In the genomic region with DNA sequence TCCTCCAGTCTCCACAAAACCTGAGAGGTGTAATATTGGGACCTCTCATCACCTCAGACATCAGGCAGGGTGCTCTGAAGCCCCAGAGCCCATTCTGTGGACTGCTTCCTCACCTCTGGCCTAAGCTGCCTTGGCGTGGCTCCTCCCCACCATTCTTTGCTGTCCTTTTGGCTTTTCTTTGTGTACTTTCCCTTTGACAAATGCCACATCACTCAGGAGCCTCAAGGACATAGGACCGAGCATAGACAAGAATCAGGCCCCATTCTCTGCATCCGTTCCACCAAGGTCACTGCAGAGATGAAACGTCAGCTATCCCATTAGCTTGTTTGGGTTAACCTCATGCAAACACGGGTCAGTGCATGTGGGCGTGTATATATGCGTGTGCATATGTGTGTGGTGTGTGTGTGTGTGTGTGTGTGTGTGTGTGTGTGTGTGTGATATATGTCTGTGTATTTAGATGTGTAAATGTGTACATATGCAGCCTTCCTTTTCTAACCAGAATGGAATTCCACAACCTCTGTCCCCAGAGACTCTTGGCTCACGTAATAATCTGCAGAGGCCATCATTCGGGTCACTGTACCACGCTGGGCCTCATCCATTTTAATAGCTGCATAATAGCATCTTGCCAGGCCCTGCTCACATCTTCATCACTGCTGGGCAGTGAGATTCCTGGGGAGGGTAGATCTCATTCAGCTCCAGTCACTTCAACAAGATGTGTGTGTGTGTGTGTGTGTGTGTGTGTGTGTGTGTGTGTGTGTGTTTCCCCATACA, we compare ENCODE assay signal across 27 mouse cellular contexts.
DNase-seq lines count a peak whose midpoint lies in the region; ATAC-seq and TF ChIP-seq lines count a peak whose summit lies in the region.
"Had no signal": no experiment of that assay in that cellular context is flagged by ENCODE, and none has a peak within 500 bp of the region (broad histone marks: within the 10 kb centered on the region; RNA-seq: fewer than 3 reads in every experiment).

No protein-coding gene starts in this region.

- H3K4me3 ChIP-seq in forebrain, embryonic 12.5 days (replicated peaks): no peak overlapping the region
- no peak overlapping the region for H3K4me3 ChIP-seq in forebrain, postnatal 0 days (ENCODE audit: low read depth, low read length)
- H3K4me3 ChIP-seq in midbrain, embryonic 10.5 days: no peak overlapping the region
- H3K4me3 ChIP-seq in midbrain, postnatal 0 days (ENCODE audit: low read depth, low read length): no peak overlapping the region
- H3K4me3 ChIP-seq: embryonic facial prominence, embryonic 15.5 days; heart, embryonic 12.5 days; hindbrain, embryonic 15.5 days; layer of hippocampus, adult 2 months; limb, embryonic 12.5 days had no signal

- WGBS in forebrain, embryonic 12.5 days: 72% methylated on average over 10 of the region's 10 CpGs
- WGBS in forebrain, postnatal 0 days: 72% methylated on average over 10 of the region's 10 CpGs
- 76% methylated on average over 10 of the region's 10 CpGs for WGBS in midbrain, embryonic 10.5 days
- WGBS in midbrain, postnatal 0 days: 61% methylated on average over 10 of the region's 10 CpGs

- no peak for TF ChIP-seq CTCF in forebrain, postnatal 0 days (IDR thresholded peaks at IDR 0.05; ENCODE audit: low read depth)
- TF ChIP-seq CTCF in midbrain, postnatal 0 days (IDR thresholded peaks at IDR 0.05): no peak

- no peak for DNase-seq in forebrain, postnatal 0 days
- no peak for DNase-seq in midbrain, embryonic 10.5 days (ENCODE audit: low spot score)
- DNase-seq in midbrain, postnatal 0 days (ENCODE audit: low spot score): no peak
- DNase-seq in adrenal gland, postnatal 25 days: peak; percentile 18
- peak; percentile 45 for DNase-seq in mesoderm, embryonic 11.5 days (ENCODE audit: low read depth, low spot score)
- no peak for DNase-seq in cerebellum, postnatal 10 days
- DNase-seq: B cell, adult 2 months; cerebellum, adult 9-10 months; gastrocnemius, postnatal 14 days; heart, adult 18-20 months; heart, postnatal 10 days; kidney, adult 9 months; kidney, postnatal 25 days; liver, postnatal 0 days; right cerebral cortex, postnatal 14 days had no signal

- no peak overlapping the region for H3K4me2 ChIP-seq in forebrain, embryonic 12.5 days
- no peak overlapping the region for H3K4me2 ChIP-seq in forebrain, postnatal 0 days (ENCODE audit: low read depth)
- no peak overlapping the region for H3K4me2 ChIP-seq in midbrain, postnatal 0 days (ENCODE audit: low read depth, low read length, poor library complexity, severe bottlenecking)
- H3K4me2 ChIP-seq: embryonic facial prominence, embryonic 15.5 days; heart, embryonic 12.5 days; hindbrain, embryonic 15.5 days; limb, embryonic 12.5 days; liver, embryonic 11.5 days had no signal

- no peaks in the 10 kb centered on the region for H3K27me3 ChIP-seq in forebrain, embryonic 12.5 days
- no peaks in the 10 kb centered on the region for H3K27me3 ChIP-seq in forebrain, postnatal 0 days (ENCODE audit: insufficient read depth, low read length)
- peaks cover 8% of the 10 kb centered on the region; the same call in 1 of the 2 replicates for H3K27me3 ChIP-seq in midbrain, embryonic 10.5 days (ENCODE audit: low read depth, poor library complexity, severe bottlenecking)
- no peaks in the 10 kb centered on the region for H3K27me3 ChIP-seq in midbrain, postnatal 0 days (ENCODE audit: insufficient read depth, low read length)
- H3K27me3 ChIP-seq: CH12.LX; embryonic facial prominence, embryonic 15.5 days; hindbrain, embryonic 15.5 days had no signal

- H3K9ac ChIP-seq in forebrain, embryonic 12.5 days: no peak overlapping the region
- H3K9ac ChIP-seq in forebrain, postnatal 0 days: no peak overlapping the region
- H3K9ac ChIP-seq in midbrain, postnatal 0 days (replicated peaks; ENCODE audit: low read length, poor library complexity, severe bottlenecking): no peak overlapping the region
- H3K9ac ChIP-seq: embryonic facial prominence, embryonic 15.5 days; heart, embryonic 12.5 days; hindbrain, embryonic 15.5 days; limb, embryonic 12.5 days; liver, postnatal 0 days had no signal

- H3K27ac ChIP-seq in forebrain, embryonic 12.5 days: peak overlapping the region; percentile 25; the same call in 1 of the 2 replicates
- H3K27ac ChIP-seq in forebrain, postnatal 0 days (ENCODE audit: low read depth, low read length): no peak overlapping the region
- peak overlapping the region; percentile 52 for H3K27ac ChIP-seq in midbrain, embryonic 10.5 days (replicated peaks)
- no peak overlapping the region for H3K27ac ChIP-seq in midbrain, postnatal 0 days (ENCODE audit: low read depth, low read length)
- H3K27ac ChIP-seq: embryonic facial prominence, embryonic 15.5 days; hindbrain, embryonic 15.5 days; layer of hippocampus, adult 2 months; limb, embryonic 12.5 days; stomach, postnatal 0 days had no signal

- no peaks in the 10 kb centered on the region for H3K36me3 ChIP-seq in forebrain, embryonic 12.5 days (replicated peaks)
- H3K36me3 ChIP-seq in forebrain, postnatal 0 days (ENCODE audit: insufficient read depth): no peaks in the 10 kb centered on the region
- H3K36me3 ChIP-seq in midbrain, embryonic 10.5 days: no peaks in the 10 kb centered on the region
- no peaks in the 10 kb centered on the region for H3K36me3 ChIP-seq in midbrain, postnatal 0 days (ENCODE audit: insufficient read depth, low read length)
- H3K36me3 ChIP-seq: embryonic facial prominence, embryonic 15.5 days; G1E; heart, embryonic 12.5 days; hindbrain, embryonic 15.5 days; limb, embryonic 12.5 days had no signal

- peaks cover 42% of the 10 kb centered on the region for H3K4me1 ChIP-seq in forebrain, embryonic 12.5 days
- 0 out of 2 replicates have a peak, but pooled peaks cover 7% of the 10 kb centered on the region for H3K4me1 ChIP-seq in forebrain, postnatal 0 days (ENCODE audit: insufficient read depth)
- H3K4me1 ChIP-seq in midbrain, embryonic 10.5 days: peaks cover 37% of the 10 kb centered on the region
- no peaks in the 10 kb centered on the region; the same call in 1 of the 2 replicates for H3K4me1 ChIP-seq in midbrain, postnatal 0 days (ENCODE audit: insufficient read depth, low read length)
- H3K4me1 ChIP-seq: embryonic facial prominence, embryonic 15.5 days; heart, embryonic 12.5 days had no signal

- H3K9me3 ChIP-seq in forebrain, embryonic 12.5 days: no peaks in the 10 kb centered on the region
- no peaks in the 10 kb centered on the region for H3K9me3 ChIP-seq in forebrain, postnatal 0 days (ENCODE audit: low read length)
- H3K9me3 ChIP-seq in midbrain, embryonic 10.5 days (replicated peaks): no peaks in the 10 kb centered on the region
- H3K9me3 ChIP-seq in midbrain, postnatal 0 days (ENCODE audit: low read length): no peaks in the 10 kb centered on the region
- H3K9me3 ChIP-seq: embryonic facial prominence, embryonic 15.5 days; heart, embryonic 12.5 days; hindbrain, embryonic 15.5 days; limb, embryonic 12.5 days had no signal

- ATAC-seq in forebrain, embryonic 12.5 days (ENCODE audit: low FRiP score): peak; percentile 42; the same call in 1 of the 2 replicates
- no peak for ATAC-seq in forebrain, postnatal 0 days
- no peak for ATAC-seq in midbrain, postnatal 0 days (ENCODE audit: low FRiP score)
- ATAC-seq: intestine, embryonic 16.5 days; liver, postnatal 0 days; lung, postnatal 0 days had no signal

Comparison
In these comparisons a context has a peak if more than half of its experiments do, and no peak if none do; other contexts are left out.
1. H3K27ac ChIP-seq: peak in forebrain, embryonic 12.5 days (single experiment) and midbrain, embryonic 10.5 days (single experiment); none in forebrain, postnatal 0 days (single experiment) and midbrain, postnatal 0 days (single experiment).
2. DNase-seq: peak in adrenal gland, postnatal 25 days (single experiment) and mesoderm, embryonic 11.5 days (single experiment); none in forebrain, postnatal 0 days (single experiment), midbrain, embryonic 10.5 days (single experiment), midbrain, postnatal 0 days (single experiment) and cerebellum, postnatal 10 days (0 of 2).